Mouse (Mus musculus) cerebellum, adult 11 months (tissue): ENCODE measurements around the gene Olfr380.

Experiments
- DNase-seq: peaks from one replicate; pipeline ENCODE4 v3.0.0; 2022

The Olfr380 gene

GRCm38 (mm10) chr11:73457408-73457807, at the start of gene Olfr380:
Olfr380 (minus strand) TSS chr11:73457508.
- DNase-seq: no peak

GRCm38 (mm10) chr11:73491503-73491902, 34.2 kb upstream of the Olfr380 start, which contains the start of gene Olfr381:
Olfr381 (minus strand) TSS chr11:73491603.
- DNase-seq: no peak

- DNase-seq: no peak
Measured at GRCm38 (mm10) chr11:73428377-73428776, 28.9 kb downstream of the Olfr380 start, which contains the start of gene Olfr378. Olfr378 (minus strand) TSS chr11:73428477.
